Mouse (Mus musculus): ENCODE measurements around the gene Fgfr2. TPM values are rescaled to one million over a fixed set of nuclear protein-coding genes. Genes with fewer than 3 reads are reported as not detected.

Fgfr2 gene
- polyA plus RNA-seq, 1 experiment: 1.7 TPM

DNA sequence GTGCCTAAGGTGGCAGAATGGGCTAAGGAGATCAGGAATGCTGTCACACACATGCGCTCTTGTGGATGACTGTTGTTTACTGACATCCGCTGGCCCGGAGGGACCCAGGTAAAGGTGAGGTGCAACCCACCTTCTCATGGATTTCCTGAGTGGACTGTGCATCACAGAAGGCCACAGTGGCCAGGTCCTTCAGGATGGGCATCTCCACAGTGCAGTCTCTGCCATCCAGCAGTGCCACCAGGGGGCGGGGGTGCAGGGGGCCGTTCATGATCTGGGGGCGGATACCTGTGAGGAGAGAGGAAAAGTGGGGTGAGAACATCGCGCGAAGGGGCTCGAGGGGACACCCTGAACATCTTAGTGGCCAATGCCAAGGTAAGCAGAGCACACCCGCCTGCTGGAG lies 124.1 kb downstream of the Fgfr2 start:
- peaks cover 18% of the 10 kb centered on the region for H3K79me2 ChIP-seq (ENCODE audit: control insufficient read depth, insufficient read depth)
- no peak for TF ChIP-seq MYOD1 (IDR thresholded peaks at IDR 0.05; ENCODE audit: control insufficient read depth, insufficient read length, low read depth)
- no peak for TF ChIP-seq MYOG (IDR thresholded peaks at IDR 0.05; ENCODE audit: control insufficient read depth, extremely low read depth, insufficient read length)
- TF ChIP-seq CTCF (IDR thresholded peaks at IDR 0.05; ENCODE audit: control insufficient read depth, insufficient read depth, insufficient read length): no peak
- no peak for TF ChIP-seq MAX (IDR thresholded peaks at IDR 0.05)
- no peak for TF ChIP-seq FOSL1 (IDR thresholded peaks at IDR 0.05; ENCODE audit: insufficient read depth, low read length, poor library complexity, severe bottlenecking)
- TF ChIP-seq USF1 (IDR thresholded peaks at IDR 0.05; ENCODE audit: low read depth): no peak
- no peak for TF ChIP-seq CEBPB (IDR thresholded peaks at IDR 0.05; ENCODE audit: low read depth)
- H3K79me3 ChIP-seq (ENCODE audit: low read depth): no peaks in the 10 kb centered on the region
- H3K36me3 ChIP-seq (ENCODE audit: control insufficient read depth, insufficient read depth): peaks cover 34% of the 10 kb centered on the region
- no peaks in the 10 kb centered on the region for H3K27me3 ChIP-seq (ENCODE audit: control insufficient read depth, insufficient read depth, insufficient read length)
- H3K4me3 ChIP-seq (ENCODE audit: insufficient read depth, poor library complexity, severe bottlenecking): no peak overlapping the region
- no peak overlapping the region for H3ac ChIP-seq (ENCODE audit: control insufficient read depth, insufficient read length, low read depth)

DNA sequence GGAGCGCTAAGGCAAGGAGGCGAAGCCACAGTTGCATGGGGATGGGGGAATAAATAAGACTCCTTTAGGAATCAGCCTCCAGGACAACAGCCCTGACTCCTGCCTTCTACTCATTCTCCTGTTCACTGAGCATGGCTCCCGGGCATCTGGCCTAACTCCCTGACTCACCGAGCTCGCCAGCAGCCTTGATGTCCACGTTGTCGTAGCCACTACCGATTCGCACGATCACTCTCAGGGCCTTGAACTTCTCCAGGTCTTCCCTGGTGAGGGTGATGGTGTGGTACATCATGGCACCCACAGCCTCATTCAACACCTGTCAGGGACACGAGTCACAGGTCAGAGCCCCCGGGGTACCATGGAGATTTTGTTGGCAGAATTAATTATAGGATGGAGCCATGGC lies 124.5 kb downstream of the Fgfr2 start:
- TF ChIP-seq USF1 (IDR thresholded peaks at IDR 0.05; ENCODE audit: low read depth) (no peak), CEBPB (IDR thresholded peaks at IDR 0.05; ENCODE audit: low read depth) (no peak), CTCF (IDR thresholded peaks at IDR 0.05; ENCODE audit: control insufficient read depth, insufficient read depth, insufficient read length) (no peak), MYOG (IDR thresholded peaks at IDR 0.05; ENCODE audit: control insufficient read depth, extremely low read depth, insufficient read length) (no peak), MAX (IDR thresholded peaks at IDR 0.05) (no peak), FOSL1 (IDR thresholded peaks at IDR 0.05; ENCODE audit: insufficient read depth, low read length, poor library complexity, severe bottlenecking) (no peak), MYOD1 (IDR thresholded peaks at IDR 0.05; ENCODE audit: control insufficient read depth, insufficient read length, low read depth) (no peak)
- H3K4me3 ChIP-seq (ENCODE audit: insufficient read depth, poor library complexity, severe bottlenecking): no peak overlapping the region
- no peaks in the 10 kb centered on the region for H3K27me3 ChIP-seq (ENCODE audit: control insufficient read depth, insufficient read depth, insufficient read length)
- peaks cover 18% of the 10 kb centered on the region for H3K79me2 ChIP-seq (ENCODE audit: control insufficient read depth, insufficient read depth)
- no peaks in the 10 kb centered on the region for H3K79me3 ChIP-seq (ENCODE audit: low read depth)
- H3K36me3 ChIP-seq (ENCODE audit: control insufficient read depth, insufficient read depth): peaks cover 38% of the 10 kb centered on the region
- H3ac ChIP-seq (ENCODE audit: control insufficient read depth, insufficient read length, low read depth): no peak overlapping the region

DNA sequence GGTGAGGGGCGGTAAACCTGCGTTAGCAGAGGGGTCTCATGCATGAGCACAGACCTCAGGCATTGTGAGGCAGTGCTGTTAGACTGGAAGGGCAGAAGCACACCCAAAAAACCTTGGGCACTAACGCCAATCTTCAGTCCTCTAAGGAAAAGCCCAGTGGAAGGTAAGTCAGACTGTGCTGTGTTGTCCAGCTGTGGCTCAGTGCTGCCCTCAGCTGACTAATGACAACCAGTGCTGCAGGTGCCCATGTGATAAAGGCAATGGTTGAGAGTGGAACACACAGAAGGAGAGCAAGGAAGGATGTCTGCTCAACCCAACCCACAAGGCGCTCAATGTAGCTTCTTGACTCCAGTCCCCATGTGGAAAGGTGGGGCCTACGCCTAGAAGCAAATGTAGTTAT lies 126.8 kb downstream of the Fgfr2 start:
- Histone ChIP-seq H3K79me3 (ENCODE audit: low read depth) (no peaks in the 10 kb centered on the region), H3K79me2 (ENCODE audit: control insufficient read depth, insufficient read depth) (no peaks in the 10 kb centered on the region), H3K4me3 (ENCODE audit: insufficient read depth, poor library complexity, severe bottlenecking) (no peak overlapping the region), H3K36me3 (ENCODE audit: control insufficient read depth, insufficient read depth) (peaks cover 57% of the 10 kb centered on the region), H3ac (ENCODE audit: control insufficient read depth, insufficient read length, low read depth) (no peak overlapping the region), H3K27me3 (ENCODE audit: control insufficient read depth, insufficient read depth, insufficient read length) (no peaks in the 10 kb centered on the region)
- TF ChIP-seq USF1 (IDR thresholded peaks at IDR 0.05; ENCODE audit: low read depth): no peak
- TF ChIP-seq FOSL1 (IDR thresholded peaks at IDR 0.05; ENCODE audit: insufficient read depth, low read length, poor library complexity, severe bottlenecking): no peak
- no peak for TF ChIP-seq CTCF (IDR thresholded peaks at IDR 0.05; ENCODE audit: control insufficient read depth, insufficient read depth, insufficient read length)
- TF ChIP-seq CEBPB (IDR thresholded peaks at IDR 0.05; ENCODE audit: low read depth): no peak
- TF ChIP-seq MAX (IDR thresholded peaks at IDR 0.05): no peak
- TF ChIP-seq MYOG (IDR thresholded peaks at IDR 0.05; ENCODE audit: control insufficient read depth, extremely low read depth, insufficient read length): no peak
- TF ChIP-seq MYOD1 (IDR thresholded peaks at IDR 0.05; ENCODE audit: control insufficient read depth, insufficient read length, low read depth): no peak

DNA sequence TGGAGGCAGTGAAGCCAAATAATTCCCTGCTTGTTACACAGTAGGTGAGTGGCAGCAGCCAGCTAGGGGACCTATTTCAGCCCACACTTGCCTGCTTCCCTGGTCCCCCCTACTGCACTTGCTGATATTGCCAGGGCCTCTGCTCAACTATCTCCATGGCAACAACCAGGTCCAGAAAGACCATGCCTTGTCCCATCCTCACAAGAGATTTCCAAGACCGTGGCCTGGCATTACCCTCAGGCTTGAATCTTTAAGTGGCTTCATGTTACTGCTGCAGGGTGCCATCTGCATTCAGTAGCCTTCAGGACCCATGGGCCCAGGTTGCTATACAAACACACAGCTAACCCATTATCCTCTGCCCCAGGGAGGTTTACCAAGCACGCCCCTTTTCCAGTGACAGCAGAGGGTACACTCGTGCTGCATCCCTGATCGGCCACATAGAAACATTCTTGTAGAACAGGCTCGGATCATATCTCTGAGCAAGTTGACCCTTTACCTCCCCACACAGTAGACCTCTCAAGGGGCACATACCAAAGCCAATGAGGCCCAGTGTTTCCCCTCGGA lies 128.4 kb downstream of the Fgfr2 start:
- H3K36me3 ChIP-seq (ENCODE audit: control insufficient read depth, insufficient read depth): peaks cover 72% of the 10 kb centered on the region
- TF ChIP-seq MYOD1 (IDR thresholded peaks at IDR 0.05; ENCODE audit: control insufficient read depth, insufficient read length, low read depth) (no peak), FOSL1 (IDR thresholded peaks at IDR 0.05; ENCODE audit: insufficient read depth, low read length, poor library complexity, severe bottlenecking) (no peak)

DNA sequence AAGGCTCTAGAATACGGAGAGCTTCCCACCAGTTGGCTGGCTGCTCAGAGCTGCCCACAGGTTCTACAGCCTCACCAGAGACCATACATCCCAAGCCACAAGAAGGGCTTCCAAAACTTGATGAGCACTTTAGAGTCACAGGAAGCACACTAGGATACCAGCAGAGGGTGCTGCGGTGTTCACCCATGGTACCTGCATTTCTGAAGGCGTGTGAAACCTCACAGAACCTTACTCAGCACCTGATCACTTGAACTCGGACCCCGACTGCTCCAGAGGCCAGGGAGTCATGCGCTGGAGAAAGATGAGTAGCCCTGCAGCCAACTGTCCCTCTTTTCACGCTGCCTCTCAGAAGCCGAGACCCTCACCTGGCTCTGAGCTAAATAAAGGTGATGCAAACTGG lies 129.0 kb downstream of the Fgfr2 start:
- Histone ChIP-seq H3K4me3 (ENCODE audit: insufficient read depth, poor library complexity, severe bottlenecking) (no peak overlapping the region), H3K79me2 (ENCODE audit: control insufficient read depth, insufficient read depth) (no peaks in the 10 kb centered on the region), H3K27me3 (ENCODE audit: control insufficient read depth, insufficient read depth, insufficient read length) (no peaks in the 10 kb centered on the region), H3K79me3 (ENCODE audit: low read depth) (no peaks in the 10 kb centered on the region), H3ac (ENCODE audit: control insufficient read depth, insufficient read length, low read depth) (no peak overlapping the region), H3K36me3 (ENCODE audit: control insufficient read depth, insufficient read depth) (peaks cover 77% of the 10 kb centered on the region)
- TF ChIP-seq CEBPB (IDR thresholded peaks at IDR 0.05; ENCODE audit: low read depth) (no peak), MYOG (IDR thresholded peaks at IDR 0.05; ENCODE audit: control insufficient read depth, extremely low read depth, insufficient read length) (no peak), MYOD1 (IDR thresholded peaks at IDR 0.05; ENCODE audit: control insufficient read depth, insufficient read length, low read depth) (no peak), CTCF (IDR thresholded peaks at IDR 0.05; ENCODE audit: control insufficient read depth, insufficient read depth, insufficient read length) (no peak), USF1 (IDR thresholded peaks at IDR 0.05; ENCODE audit: low read depth) (no peak), MAX (IDR thresholded peaks at IDR 0.05) (no peak), FOSL1 (IDR thresholded peaks at IDR 0.05; ENCODE audit: insufficient read depth, low read length, poor library complexity, severe bottlenecking) (no peak)

More for the DNA sequence above, 128.4 kb downstream of the Fgfr2 start:
- no peaks in the 10 kb centered on the region for H3K79me3 ChIP-seq (ENCODE audit: low read depth)
- H3ac ChIP-seq (ENCODE audit: control insufficient read depth, insufficient read length, low read depth): no peak overlapping the region
- H3K27me3 ChIP-seq (ENCODE audit: control insufficient read depth, insufficient read depth, insufficient read length): no peaks in the 10 kb centered on the region
- H3K4me3 ChIP-seq (ENCODE audit: insufficient read depth, poor library complexity, severe bottlenecking): no peak overlapping the region
- no peaks in the 10 kb centered on the region for H3K79me2 ChIP-seq (ENCODE audit: control insufficient read depth, insufficient read depth)
